Comparison of ENCODE assay signal across 8 mouse cellular contexts in the genomic region with DNA sequence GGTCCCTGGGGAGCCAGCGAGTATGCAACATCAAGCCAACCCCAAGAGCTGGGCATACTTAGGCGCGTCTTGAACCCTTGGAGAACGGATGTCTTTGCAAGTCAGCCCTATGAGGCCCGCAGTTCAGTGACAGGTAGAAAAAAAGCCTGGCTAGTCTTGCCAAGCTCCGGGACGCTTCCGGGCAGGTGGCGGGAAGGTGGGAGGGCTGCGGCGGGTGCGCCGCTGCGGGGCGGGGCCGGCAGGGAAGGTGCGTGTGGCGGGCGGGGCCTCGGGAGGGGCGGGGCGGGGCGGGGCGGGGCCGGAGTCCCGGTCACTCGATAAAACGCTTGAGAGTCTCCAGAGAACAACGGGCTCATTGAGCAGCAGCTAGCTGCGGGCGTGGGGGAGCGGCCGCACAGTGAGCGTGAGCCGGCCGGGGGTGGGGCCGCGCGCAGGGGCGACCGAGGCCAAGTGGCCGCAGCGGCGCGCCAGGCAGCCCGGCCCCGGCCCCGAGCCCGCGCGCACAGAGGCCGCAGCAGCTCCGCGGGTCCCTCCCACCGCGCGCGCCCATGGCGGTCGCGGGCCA. TPM values are rescaled to one million over a fixed set of nuclear protein-coding genes. Genes with fewer than 3 reads are reported as not detected.
A peak's percentile ranks its signal among the peaks of the same experiment; 100 is the strongest.
DNase-seq lines count a peak whose midpoint lies in the region; ATAC-seq and TF ChIP-seq lines count a peak whose summit lies in the region.

No protein-coding gene starts in this region.

- H3K27me3 ChIP-seq in forebrain, embryonic 14.5 days (replicated peaks; ENCODE audit: control insufficient read depth, insufficient read depth, low read length) = no peaks in the 10 kb centered on the region
- peaks cover 5% of the 10 kb centered on the region; the same call in 1 of the 2 replicates for H3K27me3 ChIP-seq in lung, embryonic 16.5 days (ENCODE audit: control insufficient read depth, insufficient read depth, low read depth, low read length)
- no peaks in the 10 kb centered on the region for H3K27me3 ChIP-seq in thymus, adult 2 months (ENCODE audit: control insufficient read depth, insufficient read depth, low read length)

- peak overlapping the region; percentile 74 for H3K27ac ChIP-seq in forebrain, embryonic 14.5 days (ENCODE audit: low read depth, low read length)
- H3K27ac ChIP-seq in layer of hippocampus, adult 2 months = peak overlapping the region; percentile 89
- H3K27ac ChIP-seq in lung, embryonic 16.5 days (ENCODE audit: low read length) = peak overlapping the region; percentile 93
- peak overlapping the region; percentile 57; the same call in 1 of the 2 replicates for H3K27ac ChIP-seq in thymus, adult 2 months (ENCODE audit: control insufficient read depth, insufficient read depth, low read length)

- intact Hi-C loops in heart, postnatal 36 days (cut with DNase I) = loop anchor here (5.0 kb wide), 2 partner anchors 69 to 114 kb away; no protein-coding TSS in a partner anchor

- H3K9me3 ChIP-seq in forebrain, embryonic 14.5 days (replicated peaks; ENCODE audit: control insufficient read depth, low read length) = no peaks in the 10 kb centered on the region
- no peaks in the 10 kb centered on the region for H3K9me3 ChIP-seq in lung, embryonic 16.5 days (ENCODE audit: control insufficient read depth, low read length)

- WGBS in forebrain, embryonic 14.5 days = under 1% methylated on average over 33 of the region's 61 CpGs
- 0% methylated on average over 45 of the region's 61 CpGs for WGBS in lung, embryonic 16.5 days
- under 1% methylated on average over 46 of the region's 61 CpGs for WGBS in thymus, adult 2 months

- H3K4me2 ChIP-seq in forebrain, embryonic 14.5 days (ENCODE audit: low read length) = peak overlapping the region; percentile 93
- peak overlapping the region; percentile 82 for H3K4me2 ChIP-seq in lung, embryonic 16.5 days (ENCODE audit: low read depth, low read length)

- H3K9ac ChIP-seq in forebrain, embryonic 14.5 days (ENCODE audit: low read length) = peak overlapping the region; percentile 81
- H3K9ac ChIP-seq in lung, embryonic 16.5 days (ENCODE audit: low read length) = peak overlapping the region; percentile 86

- peak; percentile 90 for ATAC-seq in forebrain, embryonic 14.5 days
- peak; percentile 95 for ATAC-seq in lung, embryonic 16.5 days (ENCODE audit: low read depth)
- ATAC-seq in neutrophil, adult 5-6 weeks (ENCODE audit: extremely low read depth, insufficient number of reproducible peaks, low FRiP score, poor library complexity, severe bottlenecking) = peak; percentile 61

- no peak for TF ChIP-seq CTCF in layer of hippocampus, adult 2 months (conservative IDR thresholded peaks at IDR 0.05)
- no peak for TF ChIP-seq CTCF in thymus, adult 2 months (IDR thresholded peaks at IDR 0.05; ENCODE audit: borderline replicate concordance, control insufficient read depth, extremely low read depth, insufficient read depth, low read length, poor library complexity)

- H3K4me3 ChIP-seq in forebrain, embryonic 14.5 days (ENCODE audit: low read depth, low read length) = peak overlapping the region; percentile 85
- peak overlapping the region; percentile 87 for H3K4me3 ChIP-seq in layer of hippocampus, adult 2 months
- peak overlapping the region; percentile 84 for H3K4me3 ChIP-seq in lung, embryonic 16.5 days (ENCODE audit: low read length)
- H3K4me3 ChIP-seq in thymus, adult 2 months (ENCODE audit: control insufficient read depth, insufficient read depth, low read length) = peak overlapping the region; percentile 86

- H3K36me3 ChIP-seq in forebrain, embryonic 14.5 days (ENCODE audit: control insufficient read depth, insufficient read depth, low read length) = no peaks in the 10 kb centered on the region
- H3K36me3 ChIP-seq in lung, embryonic 16.5 days (ENCODE audit: control insufficient read depth, insufficient read depth, low read length) = no peaks in the 10 kb centered on the region
- no peaks in the 10 kb centered on the region for H3K36me3 ChIP-seq in thymus, adult 2 months (ENCODE audit: control insufficient read depth, insufficient read depth, low read length)

- DNase-seq in Muller cell, postnatal 12 days (ENCODE audit: inconsistent ontology term) = peak; percentile 89
- DNase-seq in cerebellum, adult 11-12 months = peak; percentile 42
- peak; percentile 76 for DNase-seq in forebrain, embryonic 14.5 days (ENCODE audit: low spot score)
- DNase-seq in heart, postnatal 36 days = peak; percentile 77 to 78
- peak in 1 of 2 experiments; percentile 43 for DNase-seq in layer of hippocampus, adult 2 months (ENCODE audit: low spot score in 2 of 2)
- peak; percentile 81 for DNase-seq in thymus, adult 2 months

- 0 out of 2 replicates have a peak, but pooled peaks have one; percentile 29 for TF ChIP-seq POLR2A in thymus, adult 2 months (IDR thresholded peaks at IDR 0.05; ENCODE audit: control insufficient read depth, extremely low read depth, insufficient read depth, low read length, poor library complexity)

- peaks cover 10% of the 10 kb centered on the region for H3K4me1 ChIP-seq in forebrain, embryonic 14.5 days (ENCODE audit: control insufficient read depth, insufficient read depth, low read length)
- H3K4me1 ChIP-seq in lung, embryonic 16.5 days (replicated peaks; ENCODE audit: control insufficient read depth, insufficient read depth, low read length) = 0 out of 2 replicates have a peak, but pooled peaks cover 7% of the 10 kb centered on the region
- H3K4me1 ChIP-seq in thymus, adult 2 months (replicated peaks; ENCODE audit: control insufficient read depth, insufficient read depth, low read length) = peaks cover 21% of the 10 kb centered on the region

RNA-seq across cellular contexts. Expression of a gene that starts 41.3 kb away (rescaled TPM):
- polyA plus RNA-seq in forebrain, embryonic 14.5 days (2014; fragmentation: Nextera tagmentation; extraction: Ambion mirVana) = 25.0 and 27.7 TPM in 2 replicates
- 10 to 100 TPM; 44.4 to 61.9 TPM for total RNA-seq in heart, postnatal 36 days (2021)
- total RNA-seq in layer of hippocampus, adult 2 months (2021) = 10 to 100 TPM; 21.1 to 25.8 TPM
- 62.9 and 79.0 TPM in 2 replicates for polyA plus RNA-seq in lung, embryonic 16.5 days (2015; fragmentation: Nextera tagmentation; extraction: Ambion mirVana)
- total RNA-seq in neutrophil, adult 5-6 weeks (2017) = 57.4 and 59.8 TPM in 2 replicates
- 38.2 and 38.8 TPM in 2 replicates for polyA plus RNA-seq in thymus, adult 2 months (2012; rRNA removed)
